8 mouse cellular contexts compared by ENCODE assay signal in genomic region chr5:107079146-107079638, GRCm38 (mm10).
DNase-seq lines count a peak whose midpoint lies in the region; ATAC-seq lines count a peak whose summit lies in the region.
"Had no signal": no experiment of that assay in that cellular context is flagged by ENCODE, and none has a peak within 500 bp of the region (broad histone marks: within the 10 kb centered on the region; RNA-seq: fewer than 3 reads in every experiment).

No protein-coding gene starts in this region.

- peak; percentile 30 for ATAC-seq in common myeloid progenitor, adult 5-6 weeks (replicated peaks; ENCODE audit: low read depth, poor library complexity, severe bottlenecking)
- peak; percentile 47; the same call in 1 of the 2 replicates for ATAC-seq in limb, embryonic 12.5 days (ENCODE audit: insufficient number of reproducible peaks, insufficient read depth, low FRiP score, low TSS enrichment, low read depth)

- no peaks in the 10 kb centered on the region; the same call in 1 of the 2 replicates for H3K9me3 ChIP-seq in limb, embryonic 12.5 days

- H3K27ac ChIP-seq in limb, embryonic 12.5 days = peak overlapping the region; percentile 31; the same call in 1 of the 2 replicates
- H3K27ac ChIP-seq: left cerebral cortex, adult 2 months had no signal

- no peak overlapping the region for H3K4me3 ChIP-seq in limb, embryonic 12.5 days (replicated peaks)
- H3K4me3 ChIP-seq: left cerebral cortex, adult 2 months had no signal

- DNase-seq in right cerebral cortex, adult 18-20 months = peak; percentile 17
- no peak for DNase-seq in right cerebral cortex, postnatal 25 days
- peak; percentile 23 for DNase-seq in induced T-regulatory cell, adult 2 months (ENCODE audit: low read depth)
- DNase-seq in ovary, postnatal 36 days (ENCODE audit: low spot score) = peak; percentile 66
- DNase-seq in c-Kit-positive CD71-positive TER-119-positive erythroid progenitor cells, embryonic 14.5 days (ENCODE audit: low spot score) = no peak

- 67% methylated on average over 11 of the region's 11 CpGs for WGBS in limb, embryonic 12.5 days

- no peaks in the 10 kb centered on the region for H3K36me3 ChIP-seq in limb, embryonic 12.5 days

- peaks cover 10% of the 10 kb centered on the region for H3K27me3 ChIP-seq in limb, embryonic 12.5 days

- no peak overlapping the region for H3K4me2 ChIP-seq in limb, embryonic 12.5 days

- H3K9ac ChIP-seq in limb, embryonic 12.5 days (replicated peaks) = no peak overlapping the region

- peaks cover 15% of the 10 kb centered on the region for H3K4me1 ChIP-seq in limb, embryonic 12.5 days (replicated peaks)

Comparison
In these comparisons a context has a peak if more than half of its experiments do, and no peak if none do; other contexts are left out.
1. DNase-seq: peak in right cerebral cortex, adult 18-20 months (single experiment), induced T-regulatory cell, adult 2 months (single experiment) and ovary, postnatal 36 days (single experiment); none in right cerebral cortex, postnatal 25 days (single experiment) and c-Kit-positive CD71-positive TER-119-positive erythroid progenitor cells, embryonic 14.5 days (single experiment).